Mouse (Mus musculus) heart, adult 2 months (tissue): ENCODE data around the gene Hspb9.

Experiments used
- CTCF ChIP-seq: fragments of 200-600 bp; IDR thresholded peaks from 2 replicates; pipeline ENCODE4 v1.8.1; 2022; ENCODE audit warnings: antibody characterized with exemption, mild to moderate bottlenecking, moderate library complexity
- EP300 ChIP-seq: fragments of 200-500 bp; IDR thresholded peaks from 2 replicates; pipeline ENCODE4 v1.6.1; 2011; ENCODE audit warnings: low read depth, low read length, control low read depth; ENCODE audit not compliant: insufficient read depth
- POLR2A ChIP-seq: fragments of 200-500 bp; IDR thresholded peaks from 2 replicates; pipeline ENCODE4 v1.6.1; 2011; ENCODE audit warnings: mild to moderate bottlenecking, low read depth, low read length, control low read depth; ENCODE audit not compliant: insufficient read depth

GRCm38 (mm10) chr11:100749469-100749868 lies 35.8 kb downstream of the Hspb9 start:
- TF ChIP-seq CTCF, result no peak
- no peak for TF ChIP-seq POLR2A
- no peak for TF ChIP-seq EP300
